Mouse (Mus musculus) heart, adult 2 months (tissue): ENCODE results near the gene Usp36. TPM values are rescaled to one million over a fixed set of nuclear protein-coding genes. Genes with fewer than 3 reads are reported as not detected.

ENCODE experiments used
- DNase-seq, 2 experiments: peaks; one replicate each; pipeline ENCODE4 v3.0.0; 2021
- H3K27ac ChIP-seq: fragments of 200-600 bp; 2 replicates; pipeline ENCODE4 v1.8.1; 2022
- H3K27me3 ChIP-seq: fragments of 200-500 bp; 2 replicates; pipeline ENCODE4 v1.6.1; 2012; ENCODE audit warnings: mild to moderate bottlenecking, low read length, inconsistent platforms, mixed read lengths; ENCODE audit not compliant: control insufficient read depth, insufficient read depth
- H3K36me3 ChIP-seq: fragments of 200-500 bp; 2 replicates; pipeline ENCODE4 v1.6.1; 2012; ENCODE audit warnings: low read length, inconsistent platforms; ENCODE audit not compliant: control insufficient read depth, insufficient read depth
- H3K4me1 ChIP-seq: fragments of 200-500 bp; 2 replicates; pipeline ENCODE4 v1.6.1; 2011; ENCODE audit warnings: low read length; ENCODE audit not compliant: control insufficient read depth, insufficient read depth
- H3K4me3 ChIP-seq: fragments of 200-600 bp; 2 replicates; pipeline ENCODE4 v1.8.1; 2022
- H3K79me2 ChIP-seq: fragments of 200-500 bp; replicated peaks from 2 replicates; pipeline ENCODE4 v1.6.1; 2012; ENCODE audit warnings: mild to moderate bottlenecking, inconsistent platforms, low read length, moderate library complexity, mixed read lengths; ENCODE audit not compliant: control insufficient read depth, insufficient read depth
- H3K9ac ChIP-seq: fragments of 200-500 bp; 2 replicates; pipeline ENCODE4 v1.6.1; 2012; ENCODE audit warnings: low read depth, mild to moderate bottlenecking, control low read depth, inconsistent platforms, low read length, mixed read lengths
- CTCF ChIP-seq: fragments of 200-600 bp; IDR thresholded peaks from 2 replicates; pipeline ENCODE4 v1.8.1; 2022; ENCODE audit warnings: antibody characterized with exemption, mild to moderate bottlenecking, moderate library complexity
- EP300 ChIP-seq: fragments of 200-500 bp; IDR thresholded peaks from 2 replicates; pipeline ENCODE4 v1.6.1; 2011; ENCODE audit warnings: low read depth, low read length, control low read depth; ENCODE audit not compliant: insufficient read depth
- POLR2A ChIP-seq: fragments of 200-500 bp; IDR thresholded peaks from 2 replicates; pipeline ENCODE4 v1.6.1; 2011; ENCODE audit warnings: mild to moderate bottlenecking, low read depth, low read length, control low read depth; ENCODE audit not compliant: insufficient read depth
- WGBS: fragments of 180-500 bp; shearing (Covaris S2); methylation state at CpG from one replicate; pipeline ENCODE4 v1.1.7; 2018; 5-methylcytosine and 5-hydroxymethylcytosine counted together
- intact Hi-C: fragments of 180-260 bp; cut with DNase I; formaldehyde crosslinking; loops from one replicate; pipeline ENCODE4 v1.15.1; 2025
- polyA plus RNA-seq: library from polyadenylated mRNA; depleted of rRNA; stranded (reverse); fragments of >200 nt; gene quantifications from 2 replicates; pipeline ENCODE4 v1.2.3, GENCODE M21; 2012; rRNA removed
- total RNA-seq, 2 experiments: library from RNA; stranded (reverse); gene quantifications; 2 replicates each; pipeline ENCODE4 v1.2.3; 2021

Usp36 gene
- total and polyA plus RNA-seq, 3 experiments, result 10.3 to 15.5 (median 13.1) TPM

DNA sequence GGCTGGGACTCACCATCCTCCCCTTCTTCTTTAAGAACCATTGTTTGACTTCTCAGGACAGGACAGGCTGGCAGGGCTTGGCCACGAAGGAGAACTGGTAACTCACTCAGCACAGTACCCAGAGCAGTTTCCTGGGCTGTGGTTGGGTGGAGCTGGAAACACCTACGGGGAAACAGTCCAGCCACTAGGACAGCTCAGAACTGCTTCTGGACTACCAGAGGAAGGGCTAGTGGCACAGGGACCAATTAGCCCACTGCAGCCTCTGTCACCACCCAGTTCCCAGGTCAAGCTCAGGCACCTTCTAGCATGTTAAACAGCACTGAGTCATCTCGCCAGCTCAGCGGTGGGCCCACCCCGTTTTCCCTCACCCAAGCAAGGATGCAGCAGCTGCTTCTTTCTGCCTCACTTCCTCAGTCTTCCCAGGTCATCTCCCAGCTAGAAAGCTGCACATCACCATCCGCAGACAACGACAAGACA lies 77.4 kb downstream of the Usp36 start:
- TF ChIP-seq EP300 (no peak), POLR2A (no peak), CTCF (no peak)
- Histone ChIP-seq H3K4me3 (no peak overlapping the region), H3K27me3 (no peaks in the 10 kb centered on the region), H3K4me1 (peaks cover 67% of the 10 kb centered on the region), H3K36me3 (peaks cover 17% of the 10 kb centered on the region), H3K79me2 (peaks cover 10% of the 10 kb centered on the region), H3K27ac (peak overlapping the region; percentile 68), H3K9ac (peak overlapping the region; percentile 10)
- intact Hi-C loops, result loop anchor here (10.0 kb wide), 1 partner anchor 258 kb away; no protein-coding TSS in a partner anchor
- 29% methylated on average over 7 of the region's 7 CpGs for WGBS
- peak in 1 of 2 experiments; percentile 57 for DNase-seq

DNA sequence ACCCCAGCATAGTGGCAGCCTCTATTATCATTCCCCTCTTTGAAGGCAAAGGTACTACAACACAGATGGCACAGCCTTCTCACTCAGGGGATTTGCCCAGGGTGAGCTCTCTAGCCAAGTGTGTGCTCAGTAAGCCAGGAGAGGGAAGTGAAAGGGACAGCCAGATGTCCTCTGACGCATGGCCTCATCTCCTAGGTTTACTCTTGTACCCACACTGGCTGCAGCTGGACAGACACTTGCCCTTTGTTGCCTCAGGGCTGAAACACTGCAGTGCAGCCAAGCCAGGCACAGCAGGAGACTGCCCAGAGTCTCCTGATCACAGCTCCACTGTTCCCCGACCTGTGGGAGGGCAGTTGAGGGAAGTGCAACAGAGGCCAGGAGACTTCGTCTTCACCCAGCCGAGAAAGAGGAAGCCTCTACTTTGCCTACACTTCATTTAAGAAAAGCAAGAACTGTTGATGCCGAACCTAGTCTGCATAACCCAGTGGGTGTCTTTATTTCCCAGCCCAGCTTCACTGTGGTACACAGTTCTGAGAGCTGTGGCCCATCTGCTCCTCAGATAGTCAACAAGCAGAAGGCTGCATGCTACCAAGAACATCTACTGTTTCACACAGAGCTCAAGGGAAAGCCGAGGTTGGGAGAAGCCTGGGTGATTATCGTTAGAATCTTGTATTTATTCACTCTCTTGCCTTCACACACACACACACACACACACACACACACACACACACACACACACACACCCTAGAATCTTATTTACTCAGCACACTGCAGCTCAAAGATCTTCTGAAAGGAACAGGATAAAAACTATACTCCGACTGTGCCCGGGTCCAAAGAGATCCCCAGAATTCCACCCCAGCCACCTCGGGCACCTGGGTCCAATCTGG lies 78.1 kb downstream of the Usp36 start:
- Histone ChIP-seq H3K36me3 (peaks cover 13% of the 10 kb centered on the region), H3K27me3 (no peaks in the 10 kb centered on the region), H3K4me3 (no peak overlapping the region; the same call in 1 of the 2 replicates), H3K79me2 (peaks cover 12% of the 10 kb centered on the region), H3K27ac (peak overlapping the region; percentile 68), H3K9ac (peak overlapping the region; percentile 20), H3K4me1 (peaks cover 71% of the 10 kb centered on the region)
- intact Hi-C loops, result loop anchor here (2.0 to 10.0 kb wide), 2 partner anchors 15 to 257 kb away; no protein-coding TSS in a partner anchor
- DNase-seq, result peak; percentile 67 to 82
- TF ChIP-seq CTCF (no peak), POLR2A (peak; percentile 32; the same call in 1 of the 2 replicates), EP300 (peak; percentile 67)
- WGBS, result 34% methylated on average over 10 of the region's 10 CpGs

DNA sequence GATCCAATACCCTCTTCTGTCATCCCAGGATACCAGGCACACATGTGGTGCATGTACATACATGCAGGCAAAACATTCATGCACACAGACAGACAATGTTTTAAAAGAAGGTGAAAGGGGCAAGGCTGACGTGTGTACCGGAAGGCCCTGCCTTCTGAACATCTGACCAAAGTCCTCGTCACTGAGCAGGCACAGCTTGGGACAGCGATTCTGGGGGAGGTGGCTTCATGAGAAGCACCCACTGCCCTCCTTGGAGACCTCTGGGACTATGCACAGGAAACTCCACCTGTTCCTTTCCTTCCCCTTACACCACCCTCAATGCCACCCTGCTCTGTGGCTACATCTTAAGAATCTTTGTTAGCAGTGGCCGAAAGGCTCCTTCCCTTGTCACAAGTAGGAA lies 79.1 kb downstream of the Usp36 start:
- no peaks in the 10 kb centered on the region for H3K27me3 ChIP-seq
- peak in 1 of 2 experiments; percentile 57 for DNase-seq
- peaks cover 8% of the 10 kb centered on the region for H3K36me3 ChIP-seq
- 0 out of 2 replicates have a peak overlapping the region, but pooled peaks have one; percentile 1 for H3K9ac ChIP-seq
- intact Hi-C loops, result loop anchor here (2.0 to 10.0 kb wide), 2 partner anchors 14 to 256 kb away; no protein-coding TSS in a partner anchor
- peaks cover 12% of the 10 kb centered on the region for H3K79me2 ChIP-seq
- 47% methylated on average over 5 of the region's 5 CpGs for WGBS
- H3K27ac ChIP-seq, result peak overlapping the region; percentile 68
- TF ChIP-seq CTCF (no peak), POLR2A (no peak), EP300 (no peak)
- H3K4me1 ChIP-seq, result peaks cover 64% of the 10 kb centered on the region
- no peak overlapping the region; the same call in 1 of the 2 replicates for H3K4me3 ChIP-seq

- Histone ChIP-seq H3K27me3 (no peaks in the 10 kb centered on the region), H3K79me2 (peaks cover 16% of the 10 kb centered on the region), H3K36me3 (peaks cover 7% of the 10 kb centered on the region), H3K4me3 (no peak overlapping the region), H3K27ac (peak overlapping the region; percentile 68), H3K4me1 (peaks cover 63% of the 10 kb centered on the region), H3K9ac (no peak overlapping the region)
- intact Hi-C loops, result loop anchor here (2.0 to 10.0 kb wide), 2 partner anchors 13 to 255 kb away; no protein-coding TSS in a partner anchor
- whole genome bisulfite sequencing, result 53% methylated on average over 4 of the region's 4 CpGs
- DNase-seq, result no peak
- TF ChIP-seq EP300, result no peak
Observed at GRCm38 (mm10) chr11:118210116-118210515, 79.9 kb downstream of the Usp36 start.

Other genes starting within 250 kb of the Usp36 start
- gene Dnah17, start 159.6 kb downstream of the Usp36 start, total RNA-seq, result under 1 TPM; 0.11 to 0.26 TPM
- 0.03 and 0.08 TPM in 2 replicates for gene Dnah17, start 159.6 kb downstream of the Usp36 start, polyA plus RNA-seq
- gene Cyth1, start 41.7 kb downstream of the Usp36 start, total RNA-seq, result 10 to 100 TPM; 54.1 to 56.0 TPM
- gene Cyth1, start 41.7 kb downstream of the Usp36 start, polyA plus RNA-seq, result 30.7 and 39.6 TPM in 2 replicates
- under 1 TPM; 0.32 to 0.65 TPM for gene Cep295nl, start 52.3 kb upstream of the Usp36 start, total RNA-seq
- 0.15 and 0.18 TPM in 2 replicates for gene Cep295nl, start 52.3 kb upstream of the Usp36 start, polyA plus RNA-seq
- gene Timp2, start 65.5 kb upstream of the Usp36 start, total RNA-seq, result 100 to 1,000 TPM in 1 of 2 experiments, 10 to 100 TPM in 1; 99.2 to 109 TPM
- gene Timp2, start 65.5 kb upstream of the Usp36 start, polyA plus RNA-seq, result 98.9 and 121 TPM in 2 replicates
- gene Lgals3bp, start 111.8 kb upstream of the Usp36 start, total RNA-seq, result 10 to 100 TPM; 20.2 to 28.6 TPM
- gene Lgals3bp, start 111.8 kb upstream of the Usp36 start, polyA plus RNA-seq, result 112 and 121 TPM in 2 replicates
- gene Cant1, start 128.8 kb upstream of the Usp36 start, total RNA-seq, result 10 to 100 TPM; 17.7 to 18.2 TPM
- gene Cant1, start 128.8 kb upstream of the Usp36 start, polyA plus RNA-seq, result 21.6 and 23.4 TPM in 2 replicates
- gene C1qtnf1, start 138.0 kb upstream of the Usp36 start, total RNA-seq, result 10 to 100 TPM; 15.2 to 16.0 TPM
- gene C1qtnf1, start 138.0 kb upstream of the Usp36 start, polyA plus RNA-seq, result 15.3 and 20.1 TPM in 2 replicates
- 1 to 10 TPM; 4.4 to 5.4 TPM for gene Engase, start 186.6 kb upstream of the Usp36 start, total RNA-seq
- 5.2 and 7.3 TPM in 2 replicates for gene Engase, start 186.6 kb upstream of the Usp36 start, polyA plus RNA-seq